Mouse (Mus musculus): Measurements from ENCODE around the gene Lrrc4b. TPM values are rescaled to one million over a fixed set of nuclear protein-coding genes. Genes with fewer than 3 reads are reported as not detected.
A peak's percentile ranks its signal among the peaks of the same experiment; 100 is the strongest.

The Lrrc4b gene
- 9.1 and 11.4 TPM in 2 replicates for polyA plus RNA-seq (2014; fragmentation: Nextera tagmentation; extraction: Ambion mirVana)

GRCm38 (mm10) chr7:44428968-44429521 is at the start of gene Lrrc4b:
Gene Lrrc4b (plus strand): TSS chr7:44429018.
- 3% methylated on average over 31 of the region's 69 CpGs for WGBS
- Histone ChIP-seq H3K4me2 (replicated peaks; ENCODE audit: low read depth, low read length) (peak within 1 kb of the TSS; percentile 81), H3K4me3 (ENCODE audit: low read depth, low read length) (peak within 1 kb of the TSS; percentile 67), H3K9ac (ENCODE audit: low read depth, low read length) (peak within 1 kb of the TSS; percentile 92), H3K27me3 (ENCODE audit: control insufficient read depth, insufficient read depth, low read length) (0 out of 2 replicates have a peak, but pooled peaks cover 4% of the 10 kb centered on the region), H3K9me3 (ENCODE audit: control insufficient read depth, low read length) (no peaks in the 10 kb centered on the region), H3K4me1 (replicated peaks; ENCODE audit: control insufficient read depth, insufficient read depth, low read length) (peaks cover 11% of the 10 kb centered on the region), H3K36me3 (ENCODE audit: control insufficient read depth, insufficient read depth, low read length) (no peaks in the 10 kb centered on the region), H3K27ac (ENCODE audit: low read depth, low read length) (peak within 1 kb of the TSS; percentile 99)
- DNase-seq (ENCODE audit: low spot score), result peak; percentile 93
- peak; percentile 57 for ATAC-seq (ENCODE audit: low FRiP score)

GRCm38 (mm10) chr7:44382541-44382940 is 46.3 kb upstream of the Lrrc4b start:
- Histone ChIP-seq H3K4me3 (ENCODE audit: low read depth, low read length) (no peak overlapping the region), H3K27me3 (ENCODE audit: control insufficient read depth, insufficient read depth, low read length) (peaks cover 4% of the 10 kb centered on the region; the same call in 1 of the 2 replicates), H3K9ac (ENCODE audit: low read depth, low read length) (no peak overlapping the region), H3K4me2 (replicated peaks; ENCODE audit: low read depth, low read length) (no peak overlapping the region), H3K9me3 (ENCODE audit: control insufficient read depth, low read length) (no peaks in the 10 kb centered on the region), H3K27ac (ENCODE audit: low read depth, low read length) (peak overlapping the region; percentile 47; the same call in 1 of the 2 replicates), H3K36me3 (ENCODE audit: control insufficient read depth, insufficient read depth, low read length) (no peaks in the 10 kb centered on the region), H3K4me1 (replicated peaks; ENCODE audit: control insufficient read depth, insufficient read depth, low read length) (no peaks in the 10 kb centered on the region; the same call in 1 of the 2 replicates)
- DNase-seq (ENCODE audit: low spot score) (peak; percentile 19), ATAC-seq (ENCODE audit: low FRiP score) (no peak)
- WGBS, result 77% methylated on average over 12 of the region's 12 CpGs

- DNase-seq (ENCODE audit: low spot score) (peak; percentile 82), ATAC-seq (ENCODE audit: low FRiP score) (peak; percentile 87)
- Histone ChIP-seq H3K27me3 (ENCODE audit: control insufficient read depth, insufficient read depth, low read length) (peaks cover 4% of the 10 kb centered on the region; the same call in 1 of the 2 replicates), H3K9me3 (ENCODE audit: control insufficient read depth, low read length) (no peaks in the 10 kb centered on the region), H3K36me3 (ENCODE audit: control insufficient read depth, insufficient read depth, low read length) (no peaks in the 10 kb centered on the region), H3K4me1 (replicated peaks; ENCODE audit: control insufficient read depth, insufficient read depth, low read length) (no peaks in the 10 kb centered on the region; the same call in 1 of the 2 replicates), H3K27ac (ENCODE audit: low read depth, low read length) (no peak within 1 kb of the TSS), H3K4me3 (ENCODE audit: low read depth, low read length) (peak within 1 kb of the TSS; percentile 45), H3K9ac (ENCODE audit: low read depth, low read length) (peak within 1 kb of the TSS; percentile 40), H3K4me2 (replicated peaks; ENCODE audit: low read depth, low read length) (peak within 1 kb of the TSS; percentile 90)
- WGBS, result under 1% methylated on average over 24 of the region's 33 CpGs
Observed at GRCm38 (mm10) chr7:44383980-44384715, 44.7 kb upstream of the Lrrc4b start, which contains the start of gene Syt3. Gene Syt3 (plus strand): TSS chr7:44384102.

- Histone ChIP-seq H3K9me3 (ENCODE audit: control insufficient read depth, low read length) (no peaks in the 10 kb centered on the region), H3K27ac (ENCODE audit: low read depth, low read length) (no peak overlapping the region), H3K36me3 (ENCODE audit: control insufficient read depth, insufficient read depth, low read length) (no peaks in the 10 kb centered on the region), H3K4me2 (replicated peaks; ENCODE audit: low read depth, low read length) (peak overlapping the region; percentile 90), H3K4me1 (replicated peaks; ENCODE audit: control insufficient read depth, insufficient read depth, low read length) (no peaks in the 10 kb centered on the region; the same call in 1 of the 2 replicates), H3K27me3 (ENCODE audit: control insufficient read depth, insufficient read depth, low read length) (peaks cover 4% of the 10 kb centered on the region; the same call in 1 of the 2 replicates), H3K4me3 (ENCODE audit: low read depth, low read length) (peak overlapping the region; percentile 45), H3K9ac (ENCODE audit: low read depth, low read length) (peak overlapping the region; percentile 29; the same call in 1 of the 2 replicates)
- ATAC-seq (ENCODE audit: low FRiP score) (peak; percentile 73), DNase-seq (ENCODE audit: low spot score) (no peak)
- WGBS, result under 1% methylated on average over 15 of the region's 17 CpGs
Observed at GRCm38 (mm10) chr7:44384716-44385059, 44.1 kb upstream of the Lrrc4b start.

GRCm38 (mm10) chr7:44385720-44386119 is 43.1 kb upstream of the Lrrc4b start, which contains the start of gene 1700008O03Rik:
Gene 1700008O03Rik (minus strand): TSS chr7:44385820.
- WGBS, result 82% methylated on average over 12 of the region's 12 CpGs
- H3K4me2 ChIP-seq (replicated peaks; ENCODE audit: low read depth, low read length), result peak within 1 kb of the TSS; percentile 90
- no peaks in the 10 kb centered on the region for H3K36me3 ChIP-seq (ENCODE audit: control insufficient read depth, insufficient read depth, low read length)
- no peaks in the 10 kb centered on the region for H3K9me3 ChIP-seq (ENCODE audit: control insufficient read depth, low read length)
- peak within 1 kb of the TSS; percentile 29; the same call in 1 of the 2 replicates for H3K9ac ChIP-seq (ENCODE audit: low read depth, low read length)
- no peak for DNase-seq (ENCODE audit: low spot score)
- no peak within 1 kb of the TSS for H3K27ac ChIP-seq (ENCODE audit: low read depth, low read length)
- peaks cover 4% of the 10 kb centered on the region; the same call in 1 of the 2 replicates for H3K27me3 ChIP-seq (ENCODE audit: control insufficient read depth, insufficient read depth, low read length)
- ATAC-seq (ENCODE audit: low FRiP score), result no peak
- no peaks in the 10 kb centered on the region; the same call in 1 of the 2 replicates for H3K4me1 ChIP-seq (replicated peaks; ENCODE audit: control insufficient read depth, insufficient read depth, low read length)
- H3K4me3 ChIP-seq (ENCODE audit: low read depth, low read length), result peak within 1 kb of the TSS; percentile 45

GRCm38 (mm10) chr7:44391831-44392230 is 37.0 kb upstream of the Lrrc4b start:
- Histone ChIP-seq H3K4me3 (ENCODE audit: low read depth, low read length) (no peak overlapping the region), H3K27me3 (ENCODE audit: control insufficient read depth, insufficient read depth, low read length) (no peaks in the 10 kb centered on the region), H3K27ac (ENCODE audit: low read depth, low read length) (no peak overlapping the region), H3K4me1 (replicated peaks; ENCODE audit: control insufficient read depth, insufficient read depth, low read length) (no peaks in the 10 kb centered on the region), H3K4me2 (replicated peaks; ENCODE audit: low read depth, low read length) (no peak overlapping the region), H3K9me3 (ENCODE audit: control insufficient read depth, low read length) (no peaks in the 10 kb centered on the region), H3K36me3 (ENCODE audit: control insufficient read depth, insufficient read depth, low read length) (no peaks in the 10 kb centered on the region), H3K9ac (ENCODE audit: low read depth, low read length) (no peak overlapping the region)
- DNase-seq (ENCODE audit: low spot score), result no peak
- WGBS, result 87% methylated on average over 4 of the region's 4 CpGs
- ATAC-seq (ENCODE audit: low FRiP score), result no peak

- Histone ChIP-seq H3K27ac (ENCODE audit: low read depth, low read length) (no peak overlapping the region), H3K4me1 (replicated peaks; ENCODE audit: control insufficient read depth, insufficient read depth, low read length) (no peaks in the 10 kb centered on the region), H3K4me2 (replicated peaks; ENCODE audit: low read depth, low read length) (no peak overlapping the region), H3K27me3 (ENCODE audit: control insufficient read depth, insufficient read depth, low read length) (no peaks in the 10 kb centered on the region), H3K9ac (ENCODE audit: low read depth, low read length) (no peak overlapping the region), H3K4me3 (ENCODE audit: low read depth, low read length) (no peak overlapping the region), H3K9me3 (ENCODE audit: control insufficient read depth, low read length) (no peaks in the 10 kb centered on the region), H3K36me3 (ENCODE audit: control insufficient read depth, insufficient read depth, low read length) (no peaks in the 10 kb centered on the region)
- no peak for DNase-seq (ENCODE audit: low spot score)
- ATAC-seq (ENCODE audit: low FRiP score), result no peak
- 84% methylated on average over 14 of the region's 14 CpGs for WGBS
Observed at GRCm38 (mm10) chr7:44392341-44392740, 36.5 kb upstream of the Lrrc4b start.

- no peak for DNase-seq (ENCODE audit: low spot score)
- no peak for ATAC-seq (ENCODE audit: low FRiP score)
- Histone ChIP-seq H3K27ac (ENCODE audit: low read depth, low read length) (no peak overlapping the region), H3K4me2 (replicated peaks; ENCODE audit: low read depth, low read length) (no peak overlapping the region), H3K4me3 (ENCODE audit: low read depth, low read length) (no peak overlapping the region), H3K27me3 (ENCODE audit: control insufficient read depth, insufficient read depth, low read length) (no peaks in the 10 kb centered on the region), H3K4me1 (replicated peaks; ENCODE audit: control insufficient read depth, insufficient read depth, low read length) (no peaks in the 10 kb centered on the region), H3K36me3 (ENCODE audit: control insufficient read depth, insufficient read depth, low read length) (no peaks in the 10 kb centered on the region), H3K9me3 (ENCODE audit: control insufficient read depth, low read length) (no peaks in the 10 kb centered on the region), H3K9ac (ENCODE audit: low read depth, low read length) (no peak overlapping the region)
- WGBS, result 91% methylated on average over 17 of the region's 17 CpGs
Observed at GRCm38 (mm10) chr7:44393284-44393683, 35.5 kb upstream of the Lrrc4b start.
